Mouse (Mus musculus) MEL (cell line): ENCODE measurements around the gene Lrp10. TPM values are rescaled to one million over a fixed set of nuclear protein-coding genes. Genes with fewer than 3 reads are reported as not detected.

Source experiments
- DNase-seq: peaks from one replicate; pipeline ENCODE4 v3.0.0; 2011; ENCODE audit warnings: low read depth, low spot score
- H3K27ac ChIP-seq: 2 replicates; pipeline ENCODE4 v1.5.1; 2012; ENCODE audit warnings: low read depth, mild to moderate bottlenecking, control low read depth, low read length, moderate library complexity; ENCODE audit not compliant: control insufficient read depth
- H3K27me3 ChIP-seq, 2 experiments: fragments of 150-350 bp in 1 of 2; sonication (generic) in 1 of 2; 2 replicates each; pipeline ENCODE4 v1.6.1; 2012; ENCODE audit warnings: low read length in 2 of 2, mild to moderate bottlenecking in 2 of 2, improper control_type of control experiment in 1 of 2, moderate library complexity in 1 of 2; ENCODE audit not compliant: insufficient read depth in 2 of 2, control insufficient read depth in 1 of 2
- H3K36me3 ChIP-seq, 2 experiments: 2 replicates each; pipeline ENCODE4 v1.6.1; 2012 to 2014; ENCODE audit warnings: low read length in 2 of 2, improper control_type of control experiment in 1 of 2, inconsistent platforms in 1 of 2, mild to moderate bottlenecking in 1 of 2; ENCODE audit not compliant: insufficient read depth in 2 of 2, control insufficient read depth in 1 of 2
- H3K4me1 ChIP-seq, 2 experiments: fragments of 150-350 bp in 1 of 2; sonication (generic) in 1 of 2; 2 replicates each; pipeline ENCODE4 v1.6.1; 2012; ENCODE audit warnings: low read length in 2 of 2, improper control_type of control experiment in 1 of 2, mild to moderate bottlenecking in 1 of 2; ENCODE audit not compliant: insufficient read depth in 2 of 2, control insufficient read depth in 1 of 2
- H3K4me3 ChIP-seq, 2 experiments: fragments of 150-350 bp in 1 of 2; sonication (generic) in 1 of 2; 2 replicates each; pipeline ENCODE4 v1.5.1; 2012; ENCODE audit warnings: low read depth in 2 of 2, low read length in 2 of 2, mild to moderate bottlenecking in 2 of 2, moderate library complexity in 2 of 2, control low read depth in 1 of 2, improper control_type of control experiment in 1 of 2; ENCODE audit not compliant: control insufficient read depth in 1 of 2, insufficient read depth in 1 of 2
- H3K79me2 ChIP-seq: 2 replicates; pipeline ENCODE4 v1.6.1; 2012; ENCODE audit warnings: mild to moderate bottlenecking, low read length, moderate library complexity; ENCODE audit not compliant: control insufficient read depth, poor library complexity, insufficient read depth
- H3K9ac ChIP-seq: 2 replicates; pipeline ENCODE4 v1.6.1; 2012; ENCODE audit warnings: low read depth, mild to moderate bottlenecking, control low read depth, low read length, moderate library complexity; ENCODE audit not compliant: control insufficient read depth, poor library complexity, severe bottlenecking
- H3K9me3 ChIP-seq: fragments of 150-350 bp; sonication (generic); replicated peaks from 2 replicates; pipeline ENCODE4 v1.6.1; 2012; ENCODE audit warnings: mild to moderate bottlenecking, low read length, improper control_type of control experiment, moderate library complexity; ENCODE audit not compliant: insufficient read depth
- BHLHE40 ChIP-seq: IDR thresholded peaks from 2 replicates; pipeline ENCODE4 v1.6.1; 2012; ENCODE audit warnings: low read depth, mild to moderate bottlenecking, inconsistent platforms, low read length, improper control_type of control experiment, borderline replicate concordance
- CHD1 ChIP-seq: IDR thresholded peaks from 2 replicates; pipeline ENCODE4 v1.6.1; 2012; ENCODE audit warnings: low read depth, mild to moderate bottlenecking, inconsistent platforms, low read length, improper control_type of control experiment
- CHD2 ChIP-seq: IDR thresholded peaks from 2 replicates; pipeline ENCODE4 v1.6.1; 2011; ENCODE audit warnings: low read length, improper control_type of control experiment
- CTCF ChIP-seq, 3 experiments: IDR thresholded peaks in 2 of 3; conservative IDR thresholded peaks in 1 of 3; 2 replicates each; pipeline ENCODE4 v1.5.1; 2011 to 2012; ENCODE audit warnings: low read length in 3 of 3, low read depth in 2 of 3, mild to moderate bottlenecking in 2 of 3, improper control_type of control experiment in 1 of 3, inconsistent platforms in 1 of 3, mixed read lengths in 1 of 3, moderate library complexity in 1 of 3; ENCODE audit not compliant: control insufficient read depth in 1 of 3, insufficient read depth in 1 of 3, poor library complexity in 1 of 3, severe bottlenecking in 1 of 3
- ELF1 ChIP-seq: IDR thresholded peaks from 2 replicates; pipeline ENCODE4 v1.6.1; 2014; ENCODE audit warnings: low read depth, mild to moderate bottlenecking, inconsistent platforms, low read length, improper control_type of control experiment, moderate library complexity
- ETS1 ChIP-seq: IDR thresholded peaks from 2 replicates; pipeline ENCODE4 v1.6.1; 2012; ENCODE audit warnings: low read depth, mild to moderate bottlenecking, inconsistent platforms, low read length, improper control_type of control experiment, moderate library complexity
- GATA1 ChIP-seq: IDR thresholded peaks from 2 replicates; pipeline ENCODE4 v1.6.1; 2011; ENCODE audit warnings: low read depth, low read length, improper control_type of control experiment
- HCFC1 ChIP-seq: IDR thresholded peaks from 2 replicates; pipeline ENCODE4 v1.6.1; 2012; ENCODE audit warnings: low read depth, mild to moderate bottlenecking, inconsistent platforms, low read length, improper control_type of control experiment, moderate library complexity
- JUND ChIP-seq: IDR thresholded peaks from 2 replicates; pipeline ENCODE4 v1.6.1; 2011; ENCODE audit warnings: low read depth, mild to moderate bottlenecking, improper control_type of control experiment, low read length
- KAT2A ChIP-seq: conservative IDR thresholded peaks from 2 replicates; pipeline ENCODE4 v1.6.1; 2012; ENCODE audit warnings: low read depth, low read length, improper control_type of control experiment, inconsistent platforms
- MAZ ChIP-seq: IDR thresholded peaks from 2 replicates; pipeline ENCODE4 v1.6.1; 2012; ENCODE audit warnings: low read depth, mild to moderate bottlenecking, inconsistent platforms, low read length, improper control_type of control experiment
- MEF2A ChIP-seq: IDR thresholded peaks from 2 replicates; pipeline ENCODE4 v1.6.1; 2014; ENCODE audit warnings: low read depth, mild to moderate bottlenecking, inconsistent platforms, low read length, improper control_type of control experiment; ENCODE audit not compliant: poor library complexity, insufficient replicate concordance, severe bottlenecking; ENCODE audit errors: extremely low read depth
- MXI1 ChIP-seq: IDR thresholded peaks from 2 replicates; pipeline ENCODE4 v1.6.1; 2011; ENCODE audit warnings: mild to moderate bottlenecking, low read depth, low read length, improper control_type of control experiment
- NRF1 ChIP-seq: IDR thresholded peaks from 2 replicates; pipeline ENCODE4 v1.6.1; 2014; ENCODE audit warnings: low read depth, mild to moderate bottlenecking, inconsistent platforms, low read length, improper control_type of control experiment, moderate library complexity; ENCODE audit not compliant: poor library complexity, insufficient read depth, severe bottlenecking
- POLR2AphosphoS2 ChIP-seq: IDR thresholded peaks from 2 replicates; pipeline ENCODE4 v1.6.1; 2011; ENCODE audit warnings: low read length, improper control_type of control experiment
- POLR2AphosphoS5 ChIP-seq: IDR thresholded peaks from 2 replicates; pipeline ENCODE4 v1.6.1; 2012; ENCODE audit warnings: low read depth, borderline replicate concordance, mild to moderate bottlenecking, inconsistent platforms, low read length, moderate library complexity, mixed read lengths
- SIN3A ChIP-seq: IDR thresholded peaks from 2 replicates; pipeline ENCODE4 v1.6.1; 2012; ENCODE audit warnings: low read length, improper control_type of control experiment, inconsistent platforms
- SMC3 ChIP-seq: IDR thresholded peaks from 2 replicates; pipeline ENCODE4 v1.6.1; 2011; ENCODE audit warnings: low read depth, low read length, improper control_type of control experiment
- TBP ChIP-seq: IDR thresholded peaks from 2 replicates; pipeline ENCODE4 v1.8.0; 2011; ENCODE audit warnings: low read depth, low read length, improper control_type of control experiment
- UBTF ChIP-seq: IDR thresholded peaks from 2 replicates; pipeline ENCODE4 v1.6.1; 2012; ENCODE audit warnings: low read depth, mild to moderate bottlenecking, inconsistent platforms, low read length, improper control_type of control experiment, moderate library complexity, borderline replicate concordance; ENCODE audit not compliant: insufficient read depth
- USF2 ChIP-seq, 2 experiments: IDR thresholded peaks; 2 replicates each; pipeline ENCODE4 v1.6.1; 2011 to 2012; ENCODE audit warnings: improper control_type of control experiment in 2 of 2, low read length in 2 of 2, borderline replicate concordance in 1 of 2, inconsistent platforms in 1 of 2, low read depth in 1 of 2, mild to moderate bottlenecking in 1 of 2; ENCODE audit not compliant: insufficient read depth in 1 of 2
- ZC3H11A ChIP-seq: IDR thresholded peaks from 2 replicates; pipeline ENCODE4 v1.6.1; 2012; ENCODE audit warnings: low read depth, mild to moderate bottlenecking, inconsistent platforms, low read length, improper control_type of control experiment
- ZNF384 ChIP-seq: IDR thresholded peaks from 2 replicates; pipeline ENCODE4 v1.6.1; 2012; ENCODE audit warnings: low read depth, mild to moderate bottlenecking, inconsistent platforms, low read length, improper control_type of control experiment
- polyA plus RNA-seq, 2 experiments: library from polyadenylated mRNA; stranded (reverse) in 1 of 2; unstranded in 1 of 2; fragments of >175 nt in 1 of 2; fragments of >200 nt in 1 of 2; gene quantifications; 2 replicates each; pipeline versions ENCODE4 v1.2.1 to v1.2.4; 2012; ENCODE audit warnings: low replicate concordance in 2 of 2, low read depth in 1 of 2; ENCODE audit not compliant: insufficient read length in 2 of 2, insufficient read depth in 1 of 2, missing spikeins in 1 of 2
- total RNA-seq: library from RNA; depleted of rRNA; stranded (reverse); fragments of 300-350 nt; gene quantifications from 2 replicates; pipeline ENCODE4 v1.2.3, GENCODE M21; 2012

Lrp10 gene
- total and polyA plus RNA-seq, 3 experiments, result 53.6 to 110 TPM; not detected in 1

DNA sequence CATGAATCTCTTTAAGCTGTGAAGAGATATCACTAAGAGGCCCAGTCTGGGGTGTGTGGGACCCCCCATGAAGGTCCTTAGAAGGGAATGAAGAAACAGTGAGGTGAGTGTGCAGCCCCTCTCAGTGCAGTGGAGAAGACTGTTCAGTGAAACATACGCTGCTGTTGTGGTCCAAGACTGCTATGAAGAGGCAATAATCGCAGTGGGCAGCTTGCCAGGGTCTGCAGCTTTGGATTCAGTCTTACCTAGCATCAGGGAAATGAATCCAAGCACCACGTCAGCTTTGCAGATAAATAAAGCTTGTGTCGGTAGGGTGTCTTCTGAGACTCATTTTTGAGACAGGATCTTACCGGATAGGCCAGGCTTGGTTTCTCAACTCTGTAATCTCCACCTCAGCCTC, 8.7 kb downstream of the Lrp10 start:
- no peak overlapping the region for H3K27ac ChIP-seq
- H3K4me3 ChIP-seq, result no peak overlapping the region
- peaks cover 0 to 14% of the 10 kb centered on the region in 2 experiments; a peak in 2 of 4 replicates for H3K36me3 ChIP-seq
- no peak for DNase-seq
- no peaks in the 10 kb centered on the region for H3K27me3 ChIP-seq
- TF ChIP-seq POLR2AphosphoS5 (no peak), ZNF384 (no peak), CHD1 (no peak), JUND (no peak), KAT2A (no peak), HCFC1 (no peak), ELF1 (no peak)
- H3K79me2 ChIP-seq, result no peaks in the 10 kb centered on the region; the same call in 1 of the 2 replicates
- H3K4me1 ChIP-seq, result peaks cover 12 to 21% of the 10 kb centered on the region in 2 experiments
- H3K9ac ChIP-seq, result no peak overlapping the region
- H3K9me3 ChIP-seq, result no peaks in the 10 kb centered on the region

DNA sequence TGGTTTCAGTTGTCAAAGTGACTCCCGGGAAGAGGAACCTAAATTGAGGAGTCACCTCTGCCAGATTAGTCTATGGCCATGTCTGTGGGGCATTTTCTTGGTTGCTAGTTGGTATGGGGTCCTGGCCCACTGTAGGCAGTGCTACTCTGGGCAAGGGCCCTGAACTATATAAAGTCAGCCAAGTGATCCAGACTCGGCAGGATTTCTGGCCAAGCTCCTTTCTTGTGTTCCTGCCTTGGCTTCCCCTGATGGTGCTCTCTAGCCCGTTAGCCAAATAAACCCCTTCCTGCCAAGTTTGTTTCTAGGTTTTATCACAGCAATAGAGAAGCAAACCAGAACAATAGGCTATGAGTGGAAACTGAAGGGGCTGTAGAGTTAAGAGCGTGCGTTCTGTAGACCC, 10.8 kb downstream of the Lrp10 start:
- H3K9me3 ChIP-seq, result no peaks in the 10 kb centered on the region
- no peaks in the 10 kb centered on the region for H3K27me3 ChIP-seq
- DNase-seq, result no peak

More for the DNA sequence above, 10.8 kb downstream of the Lrp10 start:
- H3K79me2 ChIP-seq, result no peaks in the 10 kb centered on the region
- TF ChIP-seq SIN3A (no peak), NRF1 (no peak), ETS1 (no peak), BHLHE40 (no peak), MEF2A (no peak), MXI1 (no peak), POLR2AphosphoS5 (no peak), UBTF (no peak), ZC3H11A (no peak), CHD1 (no peak), ELF1 (no peak), TBP (no peak), POLR2AphosphoS2 (no peak), CHD2 (no peak), MAZ (no peak), HCFC1 (no peak), USF2 (IDR thresholded peaks at IDR 0.05; ENCODE audit: borderline replicate concordance in 1 of 2, insufficient read depth in 1 of 2, low read depth in 1 of 2, low read length in 2 of 2) (no peak), CTCF (IDR thresholded peaks at IDR 0.05 in 2 of 3, conservative IDR thresholded peaks at IDR 0.05 in 1 of 3; ENCODE audit: control insufficient read depth in 1 of 3, insufficient read depth in 1 of 3, low read depth in 2 of 3, low read length in 3 of 3, poor library complexity in 1 of 3, severe bottlenecking in 1 of 3) (no peak), SMC3 (no peak), GATA1 (no peak)
- TF ChIP-seq, all 39 proteins: peak for 0
- peaks cover 0 to 22% of the 10 kb centered on the region in 2 experiments; a peak in 2 of 4 replicates for H3K36me3 ChIP-seq
- no peak overlapping the region for H3K27ac ChIP-seq
- H3K4me3 ChIP-seq, result no peak overlapping the region
- no peak overlapping the region for H3K9ac ChIP-seq
- H3K4me1 ChIP-seq, result peaks cover 18 to 26% of the 10 kb centered on the region in 2 experiments
